Mouse (Mus musculus) thymus, postnatal 36 days (tissue): ENCODE data around the gene Pard3.

Experiments used
- DNase-seq, 2 experiments: peaks; one replicate each; pipeline ENCODE4 v3.0.0; 2022; ENCODE audit warnings: mixed read lengths in 2 of 2

Pard3 gene

GRCm38 (mm10) chr8:127294061-127294460 is 230.4 kb downstream of the Pard3 start:
- DNase-seq, result no peak

DNA sequence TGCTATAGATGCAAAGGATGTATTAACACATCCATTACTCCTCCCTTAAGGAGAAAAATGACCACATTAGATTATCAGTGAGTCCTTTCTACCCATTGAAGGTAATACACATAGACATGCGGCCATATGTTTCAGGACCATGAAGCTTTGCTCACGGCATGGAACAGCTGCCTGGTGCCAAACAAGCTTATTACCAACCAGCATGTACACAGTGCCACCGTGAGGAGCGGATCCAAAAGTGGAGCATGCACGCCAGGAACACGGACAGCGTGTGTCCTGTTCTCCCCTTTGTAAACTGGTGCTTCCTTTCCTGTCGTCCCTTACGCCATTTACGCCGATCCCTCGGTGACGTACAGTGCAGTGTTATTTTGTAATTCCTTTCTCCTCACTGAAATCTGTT is 232.2 kb downstream of the Pard3 start:
- no peak for DNase-seq

GRCm38 (mm10) chr8:127300493-127300892 is 236.8 kb downstream of the Pard3 start:
- DNase-seq, result no peak

DNA sequence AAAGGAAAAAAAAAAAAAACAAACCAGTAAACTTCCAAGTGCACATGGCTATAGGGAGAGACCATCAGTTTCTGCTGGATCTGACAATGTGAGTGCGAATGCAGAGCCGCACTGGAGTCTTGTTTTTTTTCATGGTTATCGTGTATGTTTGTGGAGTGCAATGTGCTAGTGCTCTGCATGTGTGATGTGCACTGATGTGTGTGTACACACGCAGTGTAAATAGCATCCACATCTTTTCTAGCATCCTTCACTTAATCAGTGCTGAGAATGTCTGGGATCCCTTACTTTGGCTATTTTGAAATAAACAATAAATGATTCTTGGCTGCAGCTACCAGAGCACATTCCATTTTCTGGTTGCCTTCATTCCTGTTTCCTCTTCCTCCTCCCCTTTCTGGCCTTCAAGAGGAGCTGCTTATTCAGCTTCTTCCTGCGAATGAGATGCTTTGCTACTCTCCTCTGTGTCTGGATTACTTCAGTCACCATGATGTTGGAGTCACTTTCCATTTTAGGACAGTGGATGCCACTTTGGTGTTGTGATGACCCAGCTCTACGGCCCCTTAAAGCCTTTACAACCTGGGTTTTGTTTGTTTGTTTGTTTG is 239.3 kb downstream of the Pard3 start:
- no peak for DNase-seq

DNA sequence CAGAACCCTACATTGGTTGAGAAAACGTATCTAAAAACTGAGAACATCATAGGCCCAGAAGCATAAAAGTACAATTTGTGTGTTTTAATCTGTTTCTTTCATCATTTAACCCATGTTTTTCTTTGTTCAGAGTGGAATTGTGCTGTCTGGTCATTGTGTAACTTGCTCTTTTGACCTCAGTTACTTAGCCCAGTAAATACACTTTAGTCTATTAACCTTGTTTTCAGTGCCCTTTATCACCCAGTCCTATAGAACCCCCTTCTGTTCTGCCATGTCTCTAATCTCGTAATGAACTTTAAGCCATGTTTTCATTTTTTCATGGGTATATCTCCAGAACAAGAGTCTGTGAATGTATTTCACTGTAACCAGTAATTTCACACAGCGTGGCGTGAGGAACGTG is 243.3 kb downstream of the Pard3 start:
- DNase-seq, result no peak

DNA sequence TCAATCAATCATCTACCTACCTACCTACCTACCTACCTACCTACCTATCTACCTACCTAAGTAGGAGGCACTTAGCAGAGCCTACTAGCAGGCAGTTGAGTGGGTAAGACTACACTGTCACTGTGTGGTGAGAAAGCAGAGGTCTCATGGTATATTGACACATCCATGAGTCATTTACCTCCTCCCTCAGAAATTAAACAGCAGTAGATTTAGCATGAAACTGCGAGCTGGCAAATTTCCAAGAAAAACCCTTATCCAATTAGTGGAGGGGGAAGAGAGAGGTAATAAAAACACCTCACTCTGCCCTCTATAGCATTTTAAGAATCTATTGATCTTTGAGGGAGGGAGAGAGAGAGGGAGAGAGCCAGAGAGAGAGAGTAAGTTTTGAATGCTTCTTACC is 245.7 kb downstream of the Pard3 start:
- no peak for DNase-seq

GRCm38 (mm10) chr8:127315811-127316210 is 252.1 kb downstream of the Pard3 start:
- DNase-seq, result no peak

DNA sequence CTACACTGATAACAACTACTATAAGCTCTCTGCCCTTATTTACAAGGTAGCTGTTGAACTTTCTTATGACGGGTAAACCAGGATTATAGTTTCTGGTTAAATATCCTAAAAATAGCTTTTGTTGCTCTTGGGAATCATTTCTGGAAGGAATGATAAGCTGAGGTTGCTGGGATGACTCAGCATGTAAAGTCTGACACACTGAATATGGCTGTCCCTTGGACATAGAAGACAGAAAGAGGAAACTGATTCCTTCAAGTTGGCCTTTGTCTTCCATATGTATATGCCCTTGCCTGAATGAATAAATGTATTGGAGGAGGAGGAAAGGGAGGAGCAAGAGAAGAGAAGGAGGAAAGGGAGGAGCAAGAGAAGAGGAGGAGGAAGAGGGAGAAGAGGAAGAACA is 254.2 kb downstream of the Pard3 start:
- DNase-seq, result no peak

GRCm38 (mm10) chr8:127318377-127319159 is 254.9 kb downstream of the Pard3 start:
- DNase-seq, result no peak

- DNase-seq, result no peak
These were observed 257.2 kb downstream of the Pard3 start for GRCm38 (mm10) chr8:127320930-127321329.

- DNase-seq, result no peak
These were observed 260.1 kb downstream of the Pard3 start for GRCm38 (mm10) chr8:127323583-127324360.

DNA sequence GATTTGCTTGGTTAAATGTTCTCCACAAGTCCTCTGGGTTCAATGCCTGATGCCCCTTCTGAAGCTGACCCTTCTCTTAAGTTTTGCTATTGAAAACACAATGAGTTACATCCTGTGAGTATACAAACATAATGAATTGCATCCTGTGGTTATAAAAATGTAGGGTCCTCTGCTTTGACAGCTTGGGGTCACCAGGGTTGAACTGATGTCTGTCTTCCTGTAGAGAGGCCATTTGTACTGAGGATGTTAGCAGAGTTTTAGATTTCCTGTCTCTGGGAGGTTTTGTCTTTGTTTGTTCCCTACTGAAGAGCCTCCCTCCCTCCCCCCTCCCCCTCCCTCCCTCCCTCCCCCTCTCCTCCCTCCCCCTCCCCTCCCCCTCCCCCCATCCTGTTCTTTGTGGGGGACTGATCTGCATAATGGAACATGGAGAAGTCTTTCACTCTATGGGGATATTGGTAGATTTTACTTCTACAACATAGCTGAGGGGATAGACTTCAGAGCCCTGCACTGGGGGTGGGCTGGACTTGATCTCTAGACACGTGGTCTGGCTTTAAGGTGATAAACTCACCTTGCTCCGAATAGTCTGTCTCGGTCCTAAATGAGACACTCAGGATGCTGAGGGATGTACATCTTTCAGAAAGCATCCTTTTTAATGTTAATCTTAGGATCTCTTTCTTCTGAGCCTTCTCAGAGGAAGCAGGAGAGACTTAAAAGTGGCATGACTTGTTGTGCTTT is 261.3 kb downstream of the Pard3 start:
- no peak for DNase-seq

DNA sequence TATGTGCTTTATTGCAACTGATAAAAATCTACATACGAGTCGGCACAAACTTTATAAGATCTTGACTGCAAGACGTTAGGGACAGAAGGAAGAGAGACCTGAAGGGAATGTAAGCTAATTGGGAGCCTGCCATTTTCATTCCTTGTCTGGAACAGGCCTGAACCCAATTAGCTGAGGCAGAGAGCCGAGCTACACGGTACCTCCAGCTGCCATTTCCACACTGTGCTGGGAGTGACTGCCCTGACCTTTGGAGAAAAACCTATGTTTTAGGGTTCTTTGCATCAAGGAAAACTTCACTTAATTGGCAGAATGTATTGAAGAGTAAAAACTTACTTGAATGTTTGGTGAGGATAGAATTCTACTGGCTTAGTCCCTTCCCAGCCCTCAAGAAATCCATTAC is 262.1 kb downstream of the Pard3 start:
- no peak for DNase-seq

GRCm38 (mm10) chr8:127330258-127331187 is 266.8 kb downstream of the Pard3 start:
- no peak for DNase-seq

GRCm38 (mm10) chr8:127331751-127332150 is 268.1 kb downstream of the Pard3 start:
- peak; percentile 56 to 61 for DNase-seq

DNA sequence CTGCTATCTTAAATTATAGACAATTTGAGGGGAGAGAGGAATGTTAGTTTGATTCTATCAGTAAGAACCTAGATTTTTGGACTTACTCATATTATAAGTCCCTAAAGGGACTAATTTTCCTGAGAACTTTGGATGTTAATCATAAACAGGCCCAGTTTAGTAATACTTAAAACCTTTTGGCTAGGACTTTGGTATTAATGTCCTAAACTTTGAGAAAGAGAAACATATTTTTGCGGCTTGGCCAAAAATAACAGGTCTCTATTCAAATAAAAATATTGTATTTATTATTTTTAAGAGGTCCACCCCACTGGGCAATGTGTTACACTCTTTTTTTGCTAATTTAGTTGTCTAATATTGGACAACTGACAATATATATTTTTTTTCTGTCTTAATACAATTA is 271.5 kb downstream of the Pard3 start:
- no peak for DNase-seq

DNA sequence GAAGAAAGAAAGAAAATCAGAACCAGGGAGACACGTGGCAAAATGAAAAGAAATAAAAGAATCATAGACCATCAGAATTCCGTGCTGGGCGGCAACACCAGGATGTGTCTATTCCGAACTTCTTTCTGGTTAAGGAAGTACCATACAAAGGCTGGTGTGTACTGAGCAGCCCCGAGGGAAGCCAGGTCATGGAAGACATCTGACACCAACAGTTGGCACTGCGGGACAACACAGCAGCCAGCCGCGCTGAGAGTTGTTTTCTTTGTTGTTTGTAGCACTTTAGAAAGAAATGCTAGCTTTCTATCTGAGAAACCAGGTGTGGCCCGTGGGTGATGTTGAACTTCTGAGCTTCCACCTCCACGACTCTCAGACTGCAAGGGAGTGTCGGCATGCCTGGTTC is 274.5 kb downstream of the Pard3 start:
- DNase-seq, result no peak

DNA sequence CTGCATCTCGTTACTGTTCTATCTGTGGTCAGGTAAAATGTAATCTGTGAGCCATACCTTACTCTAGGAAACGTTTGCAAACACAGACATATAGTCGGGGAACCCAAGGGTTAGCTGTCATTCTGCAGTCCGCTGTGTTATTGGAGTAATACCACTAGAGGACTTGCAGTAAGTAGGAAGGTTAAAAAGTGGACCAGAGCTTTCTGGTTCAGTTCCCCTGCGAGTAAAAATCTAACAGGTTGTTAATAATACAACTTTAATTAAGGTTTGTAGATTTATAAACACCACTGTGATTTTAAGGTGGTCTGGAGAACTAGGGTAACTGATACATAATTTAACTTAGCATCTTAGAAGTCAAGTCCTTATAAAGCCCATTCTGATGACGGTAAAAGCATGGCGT is 277.4 kb downstream of the Pard3 start:
- no peak for DNase-seq

DNA sequence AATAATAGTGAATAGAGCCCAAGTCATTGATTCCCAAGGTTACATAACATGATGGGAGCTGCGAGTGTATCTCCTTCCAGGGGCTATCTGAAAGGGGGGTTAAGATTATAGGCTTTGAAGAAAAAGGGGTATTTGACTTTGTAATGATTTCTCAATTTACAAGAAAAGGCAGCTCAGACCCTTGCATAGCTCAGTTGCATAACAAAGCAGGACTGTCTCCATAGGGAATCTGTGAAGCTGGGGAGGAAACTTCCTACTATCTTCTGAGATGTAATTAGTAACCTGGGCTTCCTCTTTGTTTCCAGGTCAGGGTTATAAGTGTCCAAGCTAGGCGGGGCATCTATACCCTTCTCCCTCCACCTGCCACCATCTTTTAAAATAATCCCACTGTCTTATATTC is 279.4 kb downstream of the Pard3 start:
- DNase-seq, result no peak

DNA sequence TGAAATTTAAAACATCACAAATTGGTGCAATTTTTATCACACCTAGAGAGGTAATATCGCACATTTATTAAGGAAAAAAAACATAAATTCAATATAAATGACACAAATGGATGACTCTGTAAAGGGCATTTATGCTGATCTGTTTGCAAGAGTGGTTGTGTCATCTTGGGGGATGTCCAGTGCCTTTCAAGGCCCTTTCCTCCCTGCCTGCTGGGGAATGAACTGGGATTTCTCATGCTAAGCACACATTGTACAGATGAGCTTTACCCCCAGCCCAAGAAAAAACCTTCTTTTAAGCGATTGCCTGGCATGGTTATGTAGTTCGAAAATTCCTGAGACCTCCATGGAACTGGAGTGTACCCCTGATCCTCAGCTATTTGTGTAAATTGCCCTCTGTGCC is 280.7 kb downstream of the Pard3 start:
- no peak for DNase-seq

DNA sequence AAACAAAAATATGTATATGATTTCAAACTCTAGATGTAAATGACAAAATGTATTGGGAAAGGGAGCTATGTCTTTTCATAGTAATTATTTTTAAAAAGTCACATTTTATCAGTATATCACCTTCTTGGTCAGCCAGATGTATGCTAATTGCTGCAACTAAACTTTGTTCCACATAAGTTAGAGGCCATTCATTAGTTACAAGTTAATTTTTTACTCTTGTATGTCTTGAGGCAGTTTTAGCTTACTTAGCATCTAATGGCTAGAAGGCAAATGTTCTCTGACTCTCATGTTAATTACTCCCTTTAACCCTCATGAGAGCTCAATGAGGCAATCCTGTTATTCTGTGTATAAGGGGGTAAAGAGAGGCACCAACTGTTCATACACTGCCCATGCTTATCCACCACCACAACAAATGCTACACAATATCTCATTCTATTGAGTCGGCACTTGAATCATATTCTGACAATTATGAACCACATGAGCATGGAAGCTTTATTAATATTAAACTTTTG is 282.3 kb downstream of the Pard3 start:
- no peak for DNase-seq
